Mouse (Mus musculus) small intestine, adult 2 months (tissue): ENCODE measurements around the gene Hs1bp3. TPM values are rescaled to one million over a fixed set of nuclear protein-coding genes. Genes with fewer than 3 reads are reported as not detected.

ENCODE experiments used
- H3K27ac ChIP-seq: fragments of 200-500 bp; 2 replicates; pipeline ENCODE4 v1.5.1; 2012; ENCODE audit warnings: low read depth, low read length, control low read depth, inconsistent platforms; ENCODE audit not compliant: insufficient read depth
- H3K27me3 ChIP-seq: fragments of 200-500 bp; 2 replicates; pipeline ENCODE4 v1.6.1; 2012; ENCODE audit warnings: mild to moderate bottlenecking, moderate library complexity, low read length, inconsistent platforms; ENCODE audit not compliant: control insufficient read depth, insufficient read depth
- H3K36me3 ChIP-seq: fragments of 200-500 bp; 2 replicates; pipeline ENCODE4 v1.6.1; 2012; ENCODE audit warnings: mild to moderate bottlenecking, low read length, control low read depth, inconsistent platforms; ENCODE audit not compliant: control insufficient read depth, insufficient read depth
- H3K4me1 ChIP-seq: fragments of 200-500 bp; 2 replicates; pipeline ENCODE4 v1.6.1; 2012; ENCODE audit warnings: low read length, inconsistent platforms, mixed read lengths; ENCODE audit not compliant: control insufficient read depth, insufficient read depth, insufficient read length
- H3K4me3 ChIP-seq: fragments of 200-500 bp; 2 replicates; pipeline ENCODE4 v1.5.1; 2012; ENCODE audit warnings: low read depth, mild to moderate bottlenecking, control low read depth, inconsistent platforms, low read length, moderate library complexity
- CTCF ChIP-seq: fragments of 200-500 bp; IDR thresholded peaks from 2 replicates; pipeline ENCODE4 v1.5.1; 2012; ENCODE audit warnings: low read depth, mild to moderate bottlenecking, control low read depth, inconsistent platforms, low read length, moderate library complexity, mixed read lengths; ENCODE audit not compliant: insufficient replicate concordance, insufficient read length; ENCODE audit errors: extremely low read depth
- POLR2A ChIP-seq: fragments of 200-500 bp; IDR thresholded peaks from 2 replicates; pipeline ENCODE4 v1.6.1; 2012; ENCODE audit warnings: low read depth, mild to moderate bottlenecking, control low read depth, inconsistent platforms, low read length, moderate library complexity
- WGBS: fragments of 180-500 bp; shearing (Covaris S2); methylation state at CpG from one replicate; pipeline ENCODE4 v1.1.7; 2018; 5-methylcytosine and 5-hydroxymethylcytosine counted together
- polyA plus RNA-seq: library from polyadenylated mRNA; depleted of rRNA; stranded (reverse); fragments of >200 nt; gene quantifications from 2 replicates; pipeline ENCODE4 v1.2.3, GENCODE M21; 2012; rRNA removed

Hs1bp3 gene
- polyA plus RNA-seq, 1 experiment = 15.2 TPM

- no peaks in the 10 kb centered on the region; the same call in 1 of the 2 replicates for H3K4me1 ChIP-seq
- 92% methylated on average over 4 of the region's 4 CpGs for WGBS
- TF ChIP-seq POLR2A (no peak), CTCF (no peak)
- H3K27ac ChIP-seq = no peak overlapping the region
- H3K36me3 ChIP-seq = no peaks in the 10 kb centered on the region
- H3K4me3 ChIP-seq = no peak overlapping the region
- no peaks in the 10 kb centered on the region for H3K27me3 ChIP-seq
Measured at GRCm38 (mm10) chr12:8388529-8389414, 75.5 kb downstream of the Hs1bp3 start.

- WGBS = 73% methylated on average over 5 of the region's 5 CpGs
- Histone ChIP-seq H3K36me3 (no peaks in the 10 kb centered on the region), H3K4me3 (no peak overlapping the region), H3K27ac (no peak overlapping the region), H3K4me1 (no peaks in the 10 kb centered on the region; the same call in 1 of the 2 replicates), H3K27me3 (no peaks in the 10 kb centered on the region)
- no peak for TF ChIP-seq CTCF
- no peak for TF ChIP-seq POLR2A
Measured at GRCm38 (mm10) chr12:8393226-8393625, 80.0 kb downstream of the Hs1bp3 start.

Other genes with a start within 250 kb of the Hs1bp3 start
- gene Ldah, start 105.3 kb upstream of the Hs1bp3 start, polyA plus RNA-seq = 4.8 and 11.4 TPM in 2 replicates
- not detected in 2 replicates for gene Gdf7, start 11.5 kb upstream of the Hs1bp3 start, polyA plus RNA-seq
- 101 and 242 TPM in 2 replicates for gene Rhob, start 186.6 kb downstream of the Hs1bp3 start, polyA plus RNA-seq